Mouse (Mus musculus) kidney, adult 2 months (tissue): ENCODE data around the gene 1810010H24Rik. TPM values are rescaled to one million over a fixed set of nuclear protein-coding genes. Genes with fewer than 3 reads are reported as not detected.
A peak's percentile ranks its signal among the peaks of the same experiment; 100 is the strongest.

ENCODE experiments used
- DNase-seq: peaks from one replicate; pipeline ENCODE4 v3.0.0; 2021
- H3K27ac ChIP-seq: fragments of 200-500 bp; 2 replicates; pipeline ENCODE4 v1.5.1; 2012; ENCODE audit warnings: low read depth, low read length, control low read depth, inconsistent platforms; ENCODE audit not compliant: insufficient read depth
- H3K27me3 ChIP-seq: fragments of 200-500 bp; replicated peaks from 2 replicates; pipeline ENCODE4 v1.6.1; 2012; ENCODE audit warnings: mild to moderate bottlenecking, moderate library complexity, low read length, inconsistent platforms; ENCODE audit not compliant: control insufficient read depth, insufficient read depth
- H3K36me3 ChIP-seq: fragments of 200-500 bp; 2 replicates; pipeline ENCODE4 v1.6.1; 2012; ENCODE audit warnings: mild to moderate bottlenecking, moderate library complexity, low read length, inconsistent platforms; ENCODE audit not compliant: control insufficient read depth, insufficient read depth
- H3K4me1 ChIP-seq: fragments of 200-500 bp; 2 replicates; pipeline ENCODE4 v1.6.1; 2011; ENCODE audit warnings: low read length; ENCODE audit not compliant: control insufficient read depth, insufficient read depth
- H3K4me3 ChIP-seq: fragments of 200-500 bp; 2 replicates; pipeline ENCODE4 v1.5.1; 2011; ENCODE audit warnings: mild to moderate bottlenecking, low read depth, low read length, control low read depth; ENCODE audit not compliant: insufficient read depth
- CTCF ChIP-seq: fragments of 200-500 bp; conservative IDR thresholded peaks from 2 replicates; pipeline ENCODE4 v1.5.1; 2011; ENCODE audit warnings: low read depth, mild to moderate bottlenecking, control low read depth, low read length, moderate library complexity, mixed read lengths; ENCODE audit not compliant: insufficient read depth, insufficient read length
- POLR2A ChIP-seq: fragments of 200-500 bp; IDR thresholded peaks from one replicate; pipeline ENCODE4 v1.6.1; 2011; ENCODE audit warnings: low read depth, low read length, control low read depth
- WGBS: fragments of 180-500 bp; shearing (Covaris S2); methylation state at CpG from one replicate; pipeline ENCODE4 v1.1.7; 2018; 5-methylcytosine and 5-hydroxymethylcytosine counted together
- polyA plus RNA-seq: library from polyadenylated mRNA; depleted of rRNA; stranded (reverse); fragments of >200 nt; gene quantifications from 2 replicates; pipeline ENCODE4 v1.2.3, GENCODE M21; 2012

The 1810010H24Rik gene
- polyA plus RNA-seq, 1 experiment = 1.8 TPM

- TF ChIP-seq CTCF = no peak
- TF ChIP-seq POLR2A = no peak
- Histone ChIP-seq H3K36me3 (no peaks in the 10 kb centered on the region), H3K27me3 (no peaks in the 10 kb centered on the region), H3K27ac (no peak overlapping the region), H3K4me3 (no peak overlapping the region), H3K4me1 (peaks cover 10% of the 10 kb centered on the region; the same call in 1 of the 2 replicates)
- WGBS = 92% methylated on average over 13 of the region's 13 CpGs
- DNase-seq = no peak
Measured at GRCm38 (mm10) chr11:107022050-107022683, 3.3 kb upstream of the 1810010H24Rik start.

- WGBS = 65% methylated on average over 4 of the region's 4 CpGs
- TF ChIP-seq CTCF (no peak), POLR2A (no peak)
- Histone ChIP-seq H3K27me3 (no peaks in the 10 kb centered on the region), H3K4me1 (peaks cover 6% of the 10 kb centered on the region; the same call in 1 of the 2 replicates), H3K27ac (no peak overlapping the region), H3K36me3 (no peaks in the 10 kb centered on the region), H3K4me3 (no peak overlapping the region)
- DNase-seq = no peak
Measured at GRCm38 (mm10) chr11:107024406-107024805, 1.1 kb upstream of the 1810010H24Rik start.

GRCm38 (mm10) chr11:107026554-107027430, 1.3 kb downstream of the 1810010H24Rik start:
- no peaks in the 10 kb centered on the region for H3K27me3 ChIP-seq
- H3K36me3 ChIP-seq = no peaks in the 10 kb centered on the region
- peaks cover 6% of the 10 kb centered on the region; the same call in 1 of the 2 replicates for H3K4me1 ChIP-seq
- peak; percentile 22 for DNase-seq
- TF ChIP-seq POLR2A = no peak
- TF ChIP-seq CTCF = no peak
- H3K4me3 ChIP-seq = no peak overlapping the region; the same call in 1 of the 2 replicates
- WGBS = 17% methylated on average over 12 of the region's 12 CpGs
- no peak overlapping the region for H3K27ac ChIP-seq

- DNase-seq = peak; percentile 92
- no peak for TF ChIP-seq POLR2A
- TF ChIP-seq CTCF = no peak
- Histone ChIP-seq H3K27ac (peak overlapping the region; percentile 58), H3K27me3 (no peaks in the 10 kb centered on the region), H3K4me3 (peak overlapping the region; percentile 79), H3K4me1 (peaks cover 6% of the 10 kb centered on the region; the same call in 1 of the 2 replicates), H3K36me3 (no peaks in the 10 kb centered on the region)
- 4% methylated on average over 107 of the region's 107 CpGs for WGBS
Measured at GRCm38 (mm10) chr11:107027431-107028274, 2.2 kb downstream of the 1810010H24Rik start.

- 3% methylated on average over 29 of the region's 29 CpGs for WGBS
- Histone ChIP-seq H3K27me3 (no peaks in the 10 kb centered on the region), H3K36me3 (no peaks in the 10 kb centered on the region), H3K4me3 (peak overlapping the region; percentile 79), H3K27ac (no peak overlapping the region), H3K4me1 (peaks cover 6% of the 10 kb centered on the region; the same call in 1 of the 2 replicates)
- no peak for DNase-seq
- TF ChIP-seq CTCF = no peak
- TF ChIP-seq POLR2A = no peak
Measured at GRCm38 (mm10) chr11:107028275-107028618, 2.8 kb downstream of the 1810010H24Rik start.

- Histone ChIP-seq H3K4me1 (peaks cover 6% of the 10 kb centered on the region; the same call in 1 of the 2 replicates), H3K27ac (no peak overlapping the region), H3K36me3 (no peaks in the 10 kb centered on the region), H3K4me3 (peak overlapping the region; percentile 79; the same call in 1 of the 2 replicates), H3K27me3 (no peaks in the 10 kb centered on the region)
- WGBS = 64% methylated on average over 6 of the region's 6 CpGs
- TF ChIP-seq POLR2A (no peak), CTCF (no peak)
- no peak for DNase-seq
Measured at GRCm38 (mm10) chr11:107028754-107029153, 3.3 kb downstream of the 1810010H24Rik start.

- no peak overlapping the region for H3K27ac ChIP-seq
- no peaks in the 10 kb centered on the region for H3K36me3 ChIP-seq
- no peak for TF ChIP-seq POLR2A
- TF ChIP-seq CTCF = no peak
- WGBS = 49% methylated on average over 19 of the region's 19 CpGs
- H3K27me3 ChIP-seq = no peaks in the 10 kb centered on the region
- DNase-seq = peak; percentile 10
- peaks cover 6% of the 10 kb centered on the region; the same call in 1 of the 2 replicates for H3K4me1 ChIP-seq
- no peak overlapping the region for H3K4me3 ChIP-seq
Measured at GRCm38 (mm10) chr11:107029536-107029935, 4.1 kb downstream of the 1810010H24Rik start.
